Mouse (Mus musculus) MEL (cell line): ENCODE measurements at regions not wholly inside any gene's neighbourhood (a gene's known extent, or its start where the extent isn't known, plus 50 kb on each side); places are given as distances from the start of the nearest gene placed in this dataset.

Source experiments
- EP300 ChIP-seq, 2 experiments: IDR thresholded peaks; 2 replicates each; pipeline ENCODE4 v1.6.1; 2011; ENCODE audit warnings: improper control_type of control experiment in 2 of 2, low read length in 2 of 2, low read depth in 1 of 2, mild to moderate bottlenecking in 1 of 2
- GATA1 ChIP-seq: IDR thresholded peaks from 2 replicates; pipeline ENCODE4 v1.6.1; 2011; ENCODE audit warnings: low read depth, low read length, improper control_type of control experiment
- HCFC1 ChIP-seq: IDR thresholded peaks from 2 replicates; pipeline ENCODE4 v1.6.1; 2012; ENCODE audit warnings: low read depth, mild to moderate bottlenecking, inconsistent platforms, low read length, improper control_type of control experiment, moderate library complexity
- POLR2AphosphoS5 ChIP-seq: IDR thresholded peaks from 2 replicates; pipeline ENCODE4 v1.6.1; 2012; ENCODE audit warnings: low read depth, borderline replicate concordance, mild to moderate bottlenecking, inconsistent platforms, low read length, moderate library complexity, mixed read lengths
- ZNF384 ChIP-seq: IDR thresholded peaks from 2 replicates; pipeline ENCODE4 v1.6.1; 2012; ENCODE audit warnings: low read depth, mild to moderate bottlenecking, inconsistent platforms, low read length, improper control_type of control experiment

DNA sequence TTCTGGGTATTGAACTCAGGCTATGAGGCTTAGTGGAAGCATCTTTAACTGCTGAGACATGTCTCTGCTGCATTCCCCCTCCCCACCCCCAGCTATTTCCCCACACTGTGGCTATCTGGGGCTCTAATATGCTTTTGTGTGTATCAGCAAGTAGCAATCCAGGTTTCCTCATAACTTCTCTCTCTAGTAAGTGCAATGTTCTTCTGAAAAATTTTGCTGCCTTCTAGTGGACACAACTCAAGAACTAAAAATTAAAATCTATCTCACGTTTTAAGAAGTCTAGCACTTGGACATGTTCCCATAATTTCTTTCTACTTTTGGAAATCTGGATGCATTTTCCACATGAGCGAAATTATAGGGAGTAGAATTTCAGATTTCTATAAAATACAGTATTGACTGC is 50.3 kb upstream of the D16Ertd472e start:
- TF ChIP-seq HCFC1 (no peak), POLR2AphosphoS5 (no peak), EP300 (IDR thresholded peaks at IDR 0.05; ENCODE audit: low read depth in 1 of 2, low read length in 2 of 2) (no peak), GATA1 (no peak), ZNF384 (no peak)
